Mouse (Mus musculus): ENCODE data around the gene Brsk1.

DNA sequence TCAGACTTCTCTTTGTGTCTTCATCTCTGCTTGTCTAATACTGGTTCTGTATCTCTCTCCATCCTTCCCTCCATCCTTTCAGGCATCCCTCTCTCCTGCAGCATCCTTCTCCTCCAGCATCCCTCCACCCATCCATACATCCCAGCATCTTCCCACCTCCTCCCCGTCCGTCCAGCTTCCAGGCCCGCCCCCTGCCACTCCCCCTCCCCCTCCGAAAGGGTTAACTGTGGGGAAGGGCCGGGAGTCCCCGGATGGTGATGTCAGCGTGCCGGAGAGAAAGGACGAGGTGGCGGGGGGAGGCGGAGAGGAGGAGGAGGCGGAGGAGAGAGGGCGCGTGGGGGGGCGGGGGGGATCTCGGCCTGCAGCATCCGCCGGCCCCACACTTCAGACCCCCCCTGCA lies at the start of gene Brsk1:
- TF ChIP-seq EP300 (IDR thresholded peaks at IDR 0.05; ENCODE audit: low read depth) (no peak), CTCF (IDR thresholded peaks at IDR 0.05; ENCODE audit: low read depth) (no peak)
